Mouse (Mus musculus) heart, postnatal 14 days (tissue): ENCODE measurements around the gene Runx2. TPM values are rescaled to one million over a fixed set of nuclear protein-coding genes. Genes with fewer than 3 reads are reported as not detected.

Experiments used
- DNase-seq, 2 experiments: peaks; one replicate each; pipeline ENCODE4 v3.0.0; 2021 to 2022
- intact Hi-C: fragments of 180-260 bp; cut with DNase I; formaldehyde crosslinking; loops from one replicate; pipeline ENCODE4 v1.15.1; 2025
- total RNA-seq, 2 experiments: library from RNA; stranded (reverse); gene quantifications; 2 replicates each; pipeline ENCODE4 v1.2.3; 2021

The Runx2 gene
- total RNA-seq, 2 experiments from 2014 or later, result 0.45 to 0.71 TPM

- intact Hi-C loops, result no loop called here
- no peak for DNase-seq
These were observed 312.4 kb downstream of the Runx2 start for GRCm38 (mm10) chr17:44502176-44502575.

DNA sequence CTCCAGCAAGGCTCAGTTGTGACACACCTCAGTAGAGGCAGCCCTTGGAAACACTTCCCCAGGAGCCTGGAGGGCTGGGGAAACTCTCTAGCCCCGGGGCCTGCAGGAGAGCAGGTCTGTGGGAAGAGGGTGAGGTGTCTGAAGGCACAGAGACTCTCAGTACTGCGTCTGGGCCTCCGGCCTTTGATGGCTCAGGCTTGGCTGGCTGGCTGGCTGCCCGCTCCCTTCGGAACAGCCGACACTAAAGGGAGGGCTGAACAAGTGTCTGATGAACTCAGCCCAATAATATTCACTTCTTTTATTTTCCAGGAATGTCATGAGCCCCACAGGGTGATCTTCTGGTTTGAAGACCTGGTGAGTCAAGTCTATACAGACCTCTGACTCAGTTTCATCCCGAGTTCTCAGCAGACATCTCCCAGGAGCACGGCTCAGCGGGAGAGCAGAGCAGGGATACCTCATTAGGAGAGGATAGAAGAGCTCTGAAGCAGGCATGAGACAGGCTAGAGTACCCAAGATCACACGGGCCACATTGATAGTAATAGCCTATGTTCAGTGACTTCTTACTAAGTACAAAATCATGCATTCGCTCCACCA lies 314.2 kb downstream of the Runx2 start:
- DNase-seq, result peak; percentile 54 to 63
- intact Hi-C loops, result no loop called here

DNA sequence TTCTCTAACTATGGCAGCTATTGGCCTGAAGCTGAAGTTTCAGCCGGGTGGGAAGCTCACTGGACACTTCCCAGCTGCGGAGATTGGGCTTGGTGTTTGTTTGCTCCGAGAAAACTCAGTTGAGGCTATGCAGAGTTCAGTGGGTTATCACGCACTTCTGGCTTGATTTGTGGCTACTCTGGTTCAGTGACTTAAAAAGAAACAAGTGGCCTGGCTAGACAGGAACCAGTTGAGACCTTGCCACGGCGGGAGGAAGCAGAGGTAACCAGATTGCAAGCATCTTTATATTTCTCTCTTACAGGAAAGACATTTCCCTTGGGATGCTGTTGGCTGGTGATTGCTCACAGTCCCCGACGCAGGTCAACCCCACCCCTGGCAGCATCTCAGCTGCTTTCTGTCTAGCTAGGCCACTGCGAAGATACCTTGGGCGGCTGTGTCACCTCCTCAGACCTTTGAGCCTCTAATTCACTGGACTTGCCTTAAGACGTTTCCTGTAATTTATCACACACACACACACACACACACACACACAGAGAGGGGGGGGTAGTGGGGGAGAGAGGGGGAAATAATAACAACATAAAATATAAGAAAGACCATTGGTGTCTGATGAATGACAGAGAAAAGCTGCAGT lies 324.3 kb downstream of the Runx2 start:
- intact Hi-C loops, result no loop called here
- DNase-seq, result no peak

- intact Hi-C loops, result no loop called here
- DNase-seq, result no peak
These were observed 325.3 kb downstream of the Runx2 start for GRCm38 (mm10) chr17:44489346-44489745.

GRCm38 (mm10) chr17:44487514-44488244 lies 326.9 kb downstream of the Runx2 start:
- intact Hi-C loops, result no loop called here

GRCm38 (mm10) chr17:44485337-44485736 lies 329.3 kb downstream of the Runx2 start:
- DNase-seq, result no peak
- intact Hi-C loops, result no loop called here

More at GRCm38 (mm10) chr17:44487514-44488244, 326.9 kb downstream of the Runx2 start:
- DNase-seq, result no peak

DNA sequence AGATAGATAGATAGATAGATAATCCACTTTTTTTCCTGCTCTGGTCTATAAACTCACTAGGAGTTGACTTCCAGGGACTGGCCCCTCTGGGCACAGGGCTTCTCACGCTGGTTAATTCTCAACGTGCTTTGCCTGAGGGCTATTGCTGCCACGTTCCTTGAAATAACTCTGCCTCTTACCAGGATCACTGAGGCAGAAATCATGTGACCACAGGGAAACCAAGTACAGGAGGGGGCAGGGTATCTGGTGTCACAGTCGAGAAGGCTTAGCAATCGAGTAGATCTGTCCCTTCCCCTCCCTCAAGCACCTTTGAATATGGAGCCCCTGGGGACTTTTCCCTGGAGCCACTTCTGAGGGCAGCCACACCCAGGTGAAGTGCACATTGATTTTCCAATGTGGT lies 334.7 kb downstream of the Runx2 start:
- intact Hi-C loops, result no loop called here

DNA sequence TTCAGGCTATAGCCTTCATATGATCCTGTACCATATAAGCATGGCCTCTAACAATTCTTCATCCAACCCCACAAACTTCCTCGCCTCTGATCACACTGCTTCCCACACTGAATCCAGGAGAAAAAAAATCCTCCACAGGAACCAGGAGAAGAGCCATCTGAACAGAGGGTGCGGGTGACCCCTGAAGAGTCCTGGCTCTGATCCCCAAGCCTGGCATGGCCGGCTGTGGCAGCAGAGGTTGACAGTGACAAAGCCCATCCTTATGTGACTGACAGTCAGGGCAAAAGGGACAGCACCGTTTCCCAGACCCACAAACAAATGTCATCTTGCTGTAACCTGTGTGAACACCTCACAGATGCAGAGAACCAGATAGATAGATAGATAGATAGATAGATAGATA lies 335.1 kb downstream of the Runx2 start:
- intact Hi-C loops, result no loop called here
- no peak for DNase-seq

More for the DNA sequence above, 334.7 kb downstream of the Runx2 start:
- DNase-seq, result no peak

GRCm38 (mm10) chr17:44475910-44476309 lies 338.7 kb downstream of the Runx2 start:
- DNase-seq, result no peak
- intact Hi-C loops, result no loop called here

GRCm38 (mm10) chr17:44474280-44474679 lies 340.3 kb downstream of the Runx2 start:
- no peak for DNase-seq
- intact Hi-C loops, result no loop called here

GRCm38 (mm10) chr17:44472695-44473094 lies 341.9 kb downstream of the Runx2 start:
- DNase-seq, result no peak
- intact Hi-C loops, result no loop called here

GRCm38 (mm10) chr17:44463679-44464078 lies 350.9 kb downstream of the Runx2 start:
- intact Hi-C loops, result no loop called here
- no peak for DNase-seq

DNA sequence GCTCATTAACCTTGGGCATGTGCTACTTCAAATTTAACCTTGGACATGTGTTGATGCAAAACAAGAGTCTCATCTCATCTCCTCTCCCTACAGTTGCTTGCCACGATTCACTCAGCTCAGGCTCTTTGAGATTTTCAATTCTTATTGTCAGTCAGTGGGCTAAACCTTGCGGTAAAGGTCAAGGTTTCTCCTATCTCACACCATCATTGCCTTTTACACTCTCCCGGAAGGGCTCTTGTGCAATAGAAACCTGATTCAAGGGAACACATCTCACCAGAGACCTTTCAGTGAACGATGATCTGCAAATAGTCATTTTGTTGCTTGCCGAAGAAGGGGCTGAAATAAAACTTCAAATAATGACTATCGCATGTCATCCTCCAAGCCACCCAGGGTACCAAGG lies 354.4 kb downstream of the Runx2 start:
- no peak for DNase-seq
- intact Hi-C loops, result no loop called here

DNA sequence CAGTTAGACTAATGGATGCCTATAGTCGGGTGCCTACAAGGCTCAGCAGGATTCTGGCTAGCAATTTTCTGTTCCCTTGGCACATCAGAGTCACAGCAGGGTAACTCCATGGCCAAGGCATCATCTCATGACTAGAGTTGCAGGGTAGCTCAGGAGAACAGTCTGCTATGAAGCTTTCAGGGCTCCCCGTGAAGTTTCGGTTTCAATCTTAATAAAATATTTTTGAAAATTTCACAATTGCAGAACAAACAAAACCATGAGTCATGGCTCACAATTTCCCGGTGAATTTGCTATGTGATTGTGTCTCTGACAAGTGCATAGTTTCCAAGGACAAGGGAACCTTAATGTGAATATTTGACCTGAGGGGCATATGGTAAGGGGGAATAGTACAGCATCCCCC lies 355.6 kb downstream of the Runx2 start:
- intact Hi-C loops, result loop anchor here (5.0 to 10.0 kb wide), 2 partner anchors 596 to 793 kb away; no protein-coding TSS in a partner anchor
- no peak for DNase-seq

DNA sequence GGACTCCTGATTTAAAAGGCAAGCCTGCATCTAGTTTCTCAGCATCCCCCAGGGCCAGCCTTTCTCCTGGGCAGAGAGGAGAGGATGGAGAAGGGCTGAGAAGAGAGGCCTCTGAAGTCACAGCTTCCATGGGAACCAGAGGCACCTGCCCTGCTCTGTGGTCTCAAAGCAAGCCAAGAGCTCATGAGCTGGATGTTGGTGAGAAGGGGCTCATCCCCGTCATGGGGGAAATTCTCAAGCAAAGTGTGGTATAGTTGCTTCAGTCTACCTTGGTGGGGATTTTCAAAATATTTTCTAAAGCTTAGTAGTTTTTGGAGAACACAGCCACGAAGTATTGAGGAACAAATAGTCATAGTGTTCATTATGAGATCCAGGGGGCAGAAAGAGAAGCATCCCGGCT lies 357.9 kb downstream of the Runx2 start:
- intact Hi-C loops, result loop anchor here (2.0 to 10.0 kb wide), 4 partner anchors 280 to 918 kb away; no protein-coding TSS in a partner anchor
- no peak for DNase-seq

DNA sequence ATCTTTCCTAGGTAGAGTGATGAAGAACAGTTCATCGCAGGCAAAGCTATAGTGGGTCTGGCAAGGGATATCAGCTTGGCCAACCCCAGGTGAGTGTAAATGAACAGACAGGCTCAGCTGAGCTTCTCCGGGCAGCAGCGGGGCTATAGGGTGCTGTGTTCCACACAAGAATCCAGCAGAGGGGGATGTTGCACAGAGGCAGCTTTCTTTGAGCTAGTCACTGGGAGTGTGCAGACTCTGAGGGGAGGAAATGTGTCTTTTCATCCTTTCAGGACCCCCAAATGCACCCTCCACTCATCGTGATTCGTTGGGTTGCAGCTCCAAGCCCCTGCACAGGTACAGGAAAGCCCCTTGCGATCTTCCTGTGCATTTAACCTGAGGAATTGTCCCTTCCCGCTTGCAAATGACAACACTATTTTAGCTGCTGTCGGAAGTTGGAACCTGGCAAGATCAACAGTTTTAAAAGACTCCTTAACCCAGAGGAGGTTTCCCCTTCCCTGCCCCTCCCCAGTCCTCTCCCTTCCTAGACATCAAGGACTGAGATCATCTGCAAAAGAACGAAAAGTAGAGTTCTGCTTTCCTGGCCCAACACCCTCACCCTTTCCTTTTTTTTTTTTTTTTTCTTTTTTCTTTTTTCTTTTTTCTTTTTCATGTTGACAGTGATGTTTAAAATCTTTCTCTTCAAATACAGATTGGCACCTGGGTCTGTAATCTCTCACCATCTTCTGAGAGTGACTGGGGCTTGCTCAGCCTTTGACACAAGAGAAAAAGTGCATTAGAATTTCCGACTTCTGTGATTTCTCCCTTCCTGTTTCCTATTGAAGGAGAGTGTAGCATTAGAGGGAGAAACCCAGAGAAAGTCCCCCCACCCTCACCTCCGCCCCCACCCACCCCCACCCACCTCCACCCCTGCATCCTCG lies 358.7 kb downstream of the Runx2 start:
- DNase-seq, result peak; percentile 55 to 73
- intact Hi-C loops, result loop anchor here (2.0 to 10.0 kb wide), 4 partner anchors 281 to 919 kb away; no protein-coding TSS in a partner anchor

- DNase-seq, result no peak
- intact Hi-C loops, result loop anchor here (5.0 to 10.0 kb wide), 2 partner anchors 188 to 605 kb away; no protein-coding TSS in a partner anchor
These were observed 364.6 kb downstream of the Runx2 start for GRCm38 (mm10) chr17:44449915-44450471.
